Mouse (Mus musculus) macrophage (primary cell): ENCODE results near the gene Trappc6a. TPM values are rescaled to one million over a fixed set of nuclear protein-coding genes. Genes with fewer than 3 reads are reported as not detected.

Experiments
- H3K27ac ChIP-seq: fragments of 350-480 bp; formaldehyde crosslinking; 2 replicates; pipeline ENCODE4 v1.9.0; 2021
- H3K36me3 ChIP-seq: fragments of 350-480 bp; formaldehyde crosslinking; 2 replicates; pipeline ENCODE4 v1.9.0; 2021; ENCODE audit errors: inconsistent target
- H3K4me3 ChIP-seq: fragments of 350-480 bp; formaldehyde crosslinking; 2 replicates; pipeline ENCODE4 v1.9.0; 2021; ENCODE audit errors: inconsistent target
- H3K79me2 ChIP-seq: fragments of 350-480 bp; formaldehyde crosslinking; 2 replicates; pipeline ENCODE4 v1.9.0; 2021; ENCODE audit errors: inconsistent target
- WGBS: methylation state at CpG from one replicate; pipeline ENCODE4 v1.1.7; 2026; ENCODE audit warnings: inconsistent platforms; ENCODE audit not compliant: missing documents; 5-methylcytosine and 5-hydroxymethylcytosine counted together
- polyA plus RNA-seq: library from polyadenylated mRNA; stranded (reverse); fragments of 250-400 nt; gene quantifications from 3 replicates; pipeline ENCODE4 v1.2.4, GENCODE M21; 2018; ENCODE audit warnings: inconsistent platforms

Gene Trappc6a
- polyA plus RNA-seq, 1 experiment from 2014 or later, result 9.4 TPM

GRCm38 (mm10) chr7:19523757-19524419, 15.7 kb downstream of the Trappc6a start:
- no peak overlapping the region for H3K4me3 ChIP-seq
- WGBS, result 2% methylated on average over 64 of the region's 64 CpGs

GRCm38 (mm10) chr7:19524420-19525104, 16.4 kb downstream of the Trappc6a start:
- no peaks in the 10 kb centered on the region for H3K79me2 ChIP-seq
- H3K27ac ChIP-seq, result no peak overlapping the region
- 42% methylated on average over 24 of the region's 24 CpGs for WGBS
- H3K4me3 ChIP-seq, result no peak overlapping the region
- no peaks in the 10 kb centered on the region for H3K36me3 ChIP-seq

More at GRCm38 (mm10) chr7:19523757-19524419, 15.7 kb downstream of the Trappc6a start:
- Histone ChIP-seq H3K36me3 (no peaks in the 10 kb centered on the region), H3K79me2 (no peaks in the 10 kb centered on the region), H3K27ac (no peak overlapping the region)

DNA sequence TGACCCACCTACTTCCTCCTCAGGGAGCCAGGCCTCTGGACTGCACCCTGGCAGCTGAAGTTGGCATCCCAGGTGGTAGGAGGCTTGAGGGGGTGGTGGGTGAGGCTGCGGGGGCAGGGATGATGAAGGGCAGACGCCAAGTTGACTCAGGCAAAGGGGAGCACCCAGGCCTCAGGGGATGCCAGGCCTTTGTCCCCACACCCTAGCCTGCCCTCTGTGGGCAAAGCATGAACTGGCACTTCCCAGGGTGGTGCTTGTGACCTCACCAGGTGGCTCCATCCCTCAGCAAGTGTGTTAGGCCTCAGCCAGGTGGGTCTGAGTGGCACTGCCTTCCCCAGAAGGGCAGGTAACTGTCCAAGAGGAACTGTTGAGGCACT, 16.9 kb downstream of the Trappc6a start:
- H3K36me3 ChIP-seq, result no peaks in the 10 kb centered on the region
- no peak overlapping the region for H3K27ac ChIP-seq
- WGBS, result 63% methylated on average over 2 of the region's 2 CpGs
- no peak overlapping the region for H3K4me3 ChIP-seq
- no peaks in the 10 kb centered on the region for H3K79me2 ChIP-seq

GRCm38 (mm10) chr7:19531077-19531476, 22.9 kb downstream of the Trappc6a start:
- peaks cover 2% of the 10 kb centered on the region; the same call in 1 of the 2 replicates for H3K79me2 ChIP-seq
- H3K36me3 ChIP-seq, result peaks cover 43% of the 10 kb centered on the region
- 83% methylated on average over 9 of the region's 10 CpGs for WGBS
- no peak overlapping the region for H3K27ac ChIP-seq
- H3K4me3 ChIP-seq, result no peak overlapping the region

DNA sequence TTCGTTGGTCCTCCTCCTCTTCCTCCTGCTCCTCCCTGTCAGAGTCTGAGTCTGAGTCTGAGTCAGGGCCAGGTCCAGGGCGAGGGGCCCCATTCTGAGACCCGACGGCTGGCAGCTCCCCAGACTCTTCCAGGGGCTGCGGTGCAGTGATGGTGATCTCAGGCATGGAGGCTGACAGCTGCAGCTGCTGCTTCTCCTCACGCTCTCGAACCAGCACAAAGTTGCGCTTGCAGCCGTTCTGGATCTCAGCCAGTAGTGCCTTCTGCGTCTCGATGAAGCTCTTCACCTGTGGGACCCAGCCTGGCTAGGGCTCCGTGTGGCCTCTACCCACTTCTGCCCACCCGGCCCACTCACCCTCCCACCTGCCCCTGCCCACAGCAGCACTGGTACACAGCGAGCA, 24.0 kb downstream of the Trappc6a start:
- H3K79me2 ChIP-seq, result peaks cover 14% of the 10 kb centered on the region; the same call in 1 of the 2 replicates
- no peak overlapping the region for H3K27ac ChIP-seq
- H3K4me3 ChIP-seq, result no peak overlapping the region
- WGBS, result 96% methylated on average over 13 of the region's 14 CpGs
- peaks cover 45% of the 10 kb centered on the region for H3K36me3 ChIP-seq

GRCm38 (mm10) chr7:19534676-19535075, 26.5 kb downstream of the Trappc6a start:
- peaks cover 45% of the 10 kb centered on the region for H3K36me3 ChIP-seq
- peaks cover 38% of the 10 kb centered on the region for H3K79me2 ChIP-seq
- H3K27ac ChIP-seq, result no peak overlapping the region
- H3K4me3 ChIP-seq, result no peak overlapping the region
- 92% methylated on average over 10 of the region's 10 CpGs for WGBS

- H3K27ac ChIP-seq, result no peak overlapping the region
- 94% methylated on average over 2 of the region's 2 CpGs for WGBS
- peaks cover 3% of the 10 kb centered on the region; the same call in 1 of the 2 replicates for H3K36me3 ChIP-seq
- peaks cover 99% of the 10 kb centered on the region for H3K79me2 ChIP-seq
- no peak overlapping the region for H3K4me3 ChIP-seq
Observed at GRCm38 (mm10) chr7:19540771-19541566, 32.8 kb downstream of the Trappc6a start.

DNA sequence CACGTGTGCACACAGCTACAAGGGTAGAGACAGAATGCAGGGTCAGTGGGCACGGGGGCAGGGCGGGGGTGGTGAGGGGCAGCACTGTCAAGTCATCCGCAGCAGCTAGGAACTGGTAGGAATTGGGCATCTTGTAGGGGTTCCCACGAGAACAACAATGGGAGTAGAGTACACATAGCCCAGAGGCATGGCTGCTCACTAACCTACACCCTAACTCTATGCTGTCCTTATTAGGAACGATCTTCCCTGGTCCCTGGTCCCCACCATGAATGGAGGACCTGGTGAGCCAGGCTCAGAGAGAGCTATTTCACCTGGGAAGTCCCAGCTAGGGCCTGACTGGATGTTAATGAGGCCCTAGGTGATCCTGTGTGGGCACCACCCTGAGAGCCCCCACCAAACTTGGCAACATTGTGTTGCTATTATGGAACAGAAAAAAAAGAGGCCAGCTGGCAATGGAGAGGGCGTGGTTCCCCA, 33.5 kb downstream of the Trappc6a start:
- H3K79me2 ChIP-seq, result peaks cover 99% of the 10 kb centered on the region
- 94% methylated on average over 6 of the region's 7 CpGs for WGBS
- H3K27ac ChIP-seq, result no peak overlapping the region
- H3K4me3 ChIP-seq, result no peak overlapping the region
- H3K36me3 ChIP-seq, result no peaks in the 10 kb centered on the region

DNA sequence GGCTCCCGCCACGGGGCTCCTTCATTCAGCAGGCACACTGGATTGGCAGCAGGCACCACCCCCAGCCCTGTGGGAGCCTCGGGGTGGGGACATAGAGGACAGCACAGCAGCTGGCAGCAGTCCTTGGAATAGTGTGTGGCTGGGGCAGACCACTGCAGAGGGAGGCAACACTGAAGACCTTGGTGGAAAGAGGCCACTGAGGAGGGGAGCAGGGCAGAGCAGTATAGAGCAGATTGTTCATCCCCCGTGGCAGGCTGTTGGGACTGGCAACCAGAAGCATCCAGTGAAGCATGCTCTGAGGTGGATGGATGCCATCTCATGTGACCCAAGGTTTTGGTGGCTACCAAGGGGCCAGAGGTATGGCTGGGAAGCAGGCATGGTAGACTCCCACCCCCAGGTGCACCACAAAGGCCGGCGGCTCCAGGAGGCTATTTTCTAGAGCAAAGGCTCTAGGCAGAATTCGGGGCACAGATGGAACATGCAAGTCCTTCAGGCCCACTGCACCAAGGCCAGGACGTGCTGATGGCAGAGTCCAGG, 34.0 kb downstream of the Trappc6a start:
- H3K36me3 ChIP-seq, result no peaks in the 10 kb centered on the region
- no peak overlapping the region for H3K27ac ChIP-seq
- no peak overlapping the region for H3K4me3 ChIP-seq
- WGBS, result 90% methylated on average over 5 of the region's 8 CpGs
- peaks cover 99% of the 10 kb centered on the region for H3K79me2 ChIP-seq

GRCm38 (mm10) chr7:19543584-19543983, 35.4 kb downstream of the Trappc6a start:
- no peak overlapping the region for H3K27ac ChIP-seq
- peaks cover 99% of the 10 kb centered on the region for H3K79me2 ChIP-seq
- WGBS, result 35% methylated on average over 6 of the region's 6 CpGs
- no peak overlapping the region for H3K4me3 ChIP-seq
- no peaks in the 10 kb centered on the region for H3K36me3 ChIP-seq

GRCm38 (mm10) chr7:19546007-19546406, 37.8 kb downstream of the Trappc6a start:
- H3K27ac ChIP-seq, result no peak overlapping the region
- no peaks in the 10 kb centered on the region for H3K36me3 ChIP-seq
- WGBS, result 93% methylated on average over 3 of the region's 3 CpGs
- H3K79me2 ChIP-seq, result peaks cover 99% of the 10 kb centered on the region
- no peak overlapping the region for H3K4me3 ChIP-seq

GRCm38 (mm10) chr7:19547344-19547969, 39.3 kb downstream of the Trappc6a start:
- no peaks in the 10 kb centered on the region for H3K36me3 ChIP-seq
- no peak overlapping the region for H3K4me3 ChIP-seq
- H3K79me2 ChIP-seq, result peaks cover 99% of the 10 kb centered on the region
- H3K27ac ChIP-seq, result no peak overlapping the region
- 96% methylated on average over 2 of the region's 2 CpGs for WGBS

- Histone ChIP-seq H3K27ac (no peak overlapping the region), H3K36me3 (0 out of 2 replicates have a peak, but pooled peaks cover 6% of the 10 kb centered on the region), H3K79me2 (peaks cover 99% of the 10 kb centered on the region), H3K4me3 (no peak overlapping the region)
- 92% methylated on average over 10 of the region's 10 CpGs for WGBS
Observed at GRCm38 (mm10) chr7:19549394-19549793, 41.2 kb downstream of the Trappc6a start.

GRCm38 (mm10) chr7:19551634-19552033, 43.4 kb downstream of the Trappc6a start:
- H3K36me3 ChIP-seq, result 0 out of 2 replicates have a peak, but pooled peaks cover 6% of the 10 kb centered on the region
- H3K4me3 ChIP-seq, result no peak overlapping the region
- H3K79me2 ChIP-seq, result peaks cover 100% of the 10 kb centered on the region
- WGBS, result 91% methylated on average over 5 of the region's 5 CpGs
- H3K27ac ChIP-seq, result no peak overlapping the region
